Mouse (Mus musculus): Measurements from ENCODE around the gene Tshb.

DNA sequence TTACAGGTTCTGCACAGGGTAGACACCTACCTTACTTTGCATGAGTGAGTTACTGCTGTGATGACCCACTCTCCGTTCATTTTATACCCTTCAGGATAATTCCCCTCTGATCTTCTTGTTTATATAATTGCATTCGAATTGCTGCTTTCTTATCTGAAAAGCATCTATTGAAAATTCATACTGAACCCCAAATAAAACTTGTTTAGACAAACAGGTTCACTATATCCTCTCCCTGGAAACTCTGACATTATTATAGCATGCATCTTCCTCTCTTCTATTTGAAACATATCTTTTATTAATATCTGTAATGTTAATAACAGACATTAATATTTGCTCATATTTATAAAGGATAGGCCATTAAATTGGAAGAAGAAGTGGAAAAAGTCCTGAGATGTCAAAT is at the start of gene Tshb:
- TF ChIP-seq CTCF (IDR thresholded peaks at IDR 0.05; ENCODE audit: borderline replicate concordance, insufficient read depth, low read length) (no peak), POLR2A (IDR thresholded peaks at IDR 0.05; ENCODE audit: low read depth, low read length) (no peak)
